Mouse (Mus musculus): ENCODE results near the gene H2-Eb1. TPM values are rescaled to one million over a fixed set of nuclear protein-coding genes. Genes with fewer than 3 reads are reported as not detected.
"Not testable (repeated sequence)": the region's sequence is repeated elsewhere in the genome, so short reads cannot be mapped to it uniquely, and the experiment has no call there.

The H2-Eb1 gene
- total RNA-seq, 2 experiments from 2014 or later: 2.8 to 3.7 TPM

DNA sequence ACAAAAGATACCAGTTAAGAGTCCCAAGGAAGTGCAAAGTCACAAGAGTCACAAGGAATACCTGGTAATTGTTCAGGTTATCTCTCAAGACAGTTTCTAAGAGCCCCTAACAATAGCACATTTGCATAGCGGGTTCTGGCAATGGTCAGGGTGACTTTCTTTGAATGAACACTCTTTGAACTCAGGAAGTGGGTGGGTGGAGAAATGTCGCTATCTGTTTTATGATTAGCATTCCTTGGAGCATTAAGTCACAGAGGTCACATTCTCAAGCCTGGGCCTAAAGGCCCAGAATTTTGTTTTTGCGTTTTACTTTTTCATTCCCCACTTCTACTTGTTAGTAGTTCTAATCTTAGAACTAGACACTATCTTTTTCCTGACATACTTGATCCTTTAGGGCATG is 4.9 kb downstream of the H2-Eb1 start:
- intact Hi-C loops (cut with DNase I; ENCODE audit: low total_unique reads); DNase-seq: not testable (repeated sequence)

DNA sequence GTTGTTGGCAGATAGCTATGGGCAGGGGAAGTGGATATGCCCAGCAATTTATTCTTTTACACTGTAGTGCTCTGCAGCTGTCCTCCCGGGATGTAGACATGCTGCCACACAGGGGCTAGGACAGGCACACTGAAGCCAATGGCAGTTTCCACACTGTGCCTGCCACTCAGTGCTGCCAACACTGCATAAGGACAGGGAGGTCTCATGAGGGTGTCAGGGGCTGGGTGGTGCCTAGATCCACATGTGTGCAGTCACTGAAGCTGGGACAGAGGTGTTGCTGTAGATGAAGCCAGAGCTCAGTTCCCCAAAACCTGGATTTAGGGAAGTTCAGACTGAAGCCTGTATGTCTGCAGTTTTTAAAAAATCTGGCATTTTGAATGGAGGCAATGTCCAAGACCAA is 6.5 kb downstream of the H2-Eb1 start:
- no peak for DNase-seq
- intact Hi-C loops (cut with DNase I; ENCODE audit: low total_unique reads): no loop called here

DNA sequence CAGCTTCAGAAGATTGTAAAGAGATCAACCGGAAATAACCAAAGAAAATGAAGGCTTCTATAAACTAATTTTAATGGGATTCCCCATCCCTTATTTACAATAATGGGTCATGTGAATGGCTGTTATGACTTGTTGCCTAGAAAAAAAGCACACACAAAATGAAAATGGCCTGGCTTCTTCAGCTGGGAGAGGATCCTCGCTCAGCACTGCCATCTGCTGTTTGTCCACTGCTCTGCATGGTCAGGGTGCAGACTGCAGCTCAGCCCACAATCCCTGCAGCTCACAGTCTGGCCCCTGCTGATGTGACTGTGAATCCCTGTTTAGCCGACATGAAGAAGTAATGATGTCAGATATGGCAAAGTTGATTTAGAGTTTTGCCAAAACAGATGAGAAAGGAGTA is 7.7 kb downstream of the H2-Eb1 start:
- peak; percentile 75 for DNase-seq
- intact Hi-C loops (cut with DNase I; ENCODE audit: low total_unique reads): no loop called here

DNA sequence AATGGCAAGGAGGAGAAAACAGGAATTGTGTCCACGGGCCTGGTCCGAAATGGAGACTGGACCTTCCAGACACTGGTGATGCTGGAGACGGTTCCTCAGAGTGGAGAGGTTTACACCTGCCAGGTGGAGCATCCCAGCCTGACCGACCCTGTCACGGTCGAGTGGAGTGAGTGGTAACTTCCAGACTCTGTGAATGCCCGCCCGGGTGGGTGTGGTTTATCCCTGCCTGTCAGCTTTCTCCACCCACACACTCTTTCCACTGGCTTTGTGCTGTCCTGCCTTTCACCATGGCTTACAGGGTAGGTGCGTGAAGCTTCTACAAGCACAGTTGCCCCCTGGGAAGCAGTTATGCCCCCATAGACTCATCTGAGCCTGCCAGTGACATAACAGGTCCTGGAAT is 8.6 kb downstream of the H2-Eb1 start:
- intact Hi-C loops (cut with DNase I; ENCODE audit: low total_unique reads): no loop called here
- DNase-seq: no peak

DNA sequence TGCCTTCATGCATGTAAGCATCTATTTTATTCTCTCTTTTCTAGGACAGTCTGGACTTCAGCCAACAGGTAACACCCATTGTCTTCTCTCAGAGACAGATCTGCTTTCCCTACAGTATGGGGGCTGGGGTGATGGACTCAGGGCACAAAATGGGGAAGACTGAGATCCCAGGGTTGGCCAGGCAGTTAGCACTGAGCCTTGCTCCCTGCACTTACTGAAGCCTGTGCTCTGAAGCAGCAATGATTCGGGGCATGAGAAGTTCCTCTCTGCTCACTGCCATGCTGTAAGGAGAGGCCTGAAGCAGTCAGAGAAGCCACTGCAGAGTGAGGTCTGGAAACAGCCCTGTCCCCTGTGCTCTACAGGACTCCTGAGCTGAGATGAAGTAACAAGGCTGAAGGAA is 9.8 kb downstream of the H2-Eb1 start:
- intact Hi-C loops (cut with DNase I; ENCODE audit: low total_unique reads): loop anchor here (5.0 kb wide), 1 partner anchor 63 kb away; no protein-coding TSS in a partner anchor
- DNase-seq: no peak

- intact Hi-C loops (cut with DNase I; ENCODE audit: low total_unique reads): loop anchor here (5.0 kb wide), 1 partner anchor 64 kb away; no protein-coding TSS in a partner anchor
- DNase-seq: no peak
Observed at GRCm38 (mm10) chr17:34316697-34317096, 11.0 kb downstream of the H2-Eb1 start.

DNA sequence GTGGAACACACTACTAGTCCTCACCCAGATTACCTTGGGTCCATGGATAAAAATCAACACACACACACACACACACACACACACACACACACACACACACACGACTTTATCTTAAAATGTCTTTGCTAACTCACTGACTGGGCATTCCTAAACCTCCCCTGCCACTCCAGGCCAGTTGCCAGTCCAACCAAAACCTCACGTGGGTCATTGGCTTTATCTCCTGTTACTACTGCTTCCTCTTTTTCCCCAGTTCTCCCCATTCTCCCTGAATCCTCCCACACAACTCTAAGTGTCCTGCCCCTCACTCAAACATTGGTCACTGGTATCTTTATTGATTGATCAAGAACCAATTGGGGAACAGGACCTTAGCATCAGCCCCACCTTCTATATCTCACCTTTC is 11.6 kb downstream of the H2-Eb1 start:
- DNase-seq: no peak
- intact Hi-C loops (cut with DNase I; ENCODE audit: low total_unique reads): loop anchor here (5.0 kb wide), 1 partner anchor 65 kb away; no protein-coding TSS in a partner anchor

- intact Hi-C loops (cut with DNase I; ENCODE audit: low total_unique reads): no loop called here
- DNase-seq: no peak
Observed at GRCm38 (mm10) chr17:34325436-34325835, 19.8 kb downstream of the H2-Eb1 start, which contains the start of gene H2-Eb2. Gene H2-Eb2, plus strand, starts transcription at chr17:34325665.

- intact Hi-C loops (cut with DNase I; ENCODE audit: low total_unique reads): no loop called here
Observed at GRCm38 (mm10) chr17:34326373-34326772, 20.7 kb downstream of the H2-Eb1 start.

DNA sequence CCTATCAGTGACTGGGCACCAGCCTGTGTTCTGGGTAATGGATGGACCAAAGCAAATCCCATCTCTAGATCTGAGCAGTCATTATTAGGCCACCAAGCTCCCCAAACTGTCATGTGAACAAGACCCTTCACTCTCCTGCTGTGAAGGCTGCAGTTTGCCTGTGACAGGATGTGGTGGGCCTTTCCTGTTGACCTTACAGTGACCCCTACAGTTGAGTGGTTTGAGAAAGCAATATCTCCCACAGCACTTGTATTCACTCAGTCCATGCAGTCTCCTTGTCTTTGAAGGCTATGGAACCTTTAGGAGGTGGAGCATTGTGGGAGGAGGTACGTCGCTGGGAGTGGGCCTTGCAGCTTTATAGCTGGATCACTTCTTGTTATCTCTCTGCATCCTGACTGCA is 24.1 kb downstream of the H2-Eb1 start:
- intact Hi-C loops (cut with DNase I; ENCODE audit: low total_unique reads): no loop called here
- no peak for DNase-seq

More at GRCm38 (mm10) chr17:34326373-34326772, 20.7 kb downstream of the H2-Eb1 start:
- no peak for DNase-seq

DNA sequence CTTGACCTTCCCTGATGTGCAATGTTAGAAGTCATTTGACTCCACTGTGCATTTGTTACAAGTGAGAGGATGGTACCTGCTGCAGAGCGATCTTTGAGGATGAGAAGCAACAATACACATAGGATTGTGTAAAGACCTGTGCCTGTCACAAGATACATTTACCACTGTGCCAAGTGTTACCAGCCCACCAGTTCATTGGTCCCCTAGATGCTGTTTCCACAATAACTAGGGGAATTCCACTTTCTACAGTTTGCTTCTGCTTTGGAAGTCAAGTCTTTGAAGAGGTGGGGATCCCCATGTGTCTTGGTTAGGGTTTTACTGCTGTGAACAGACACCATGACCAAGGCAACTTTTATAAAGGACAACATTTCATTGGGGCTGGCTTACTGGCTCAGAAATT is 25.5 kb downstream of the H2-Eb1 start:
- no peak for DNase-seq
- intact Hi-C loops (cut with DNase I; ENCODE audit: low total_unique reads): no loop called here

DNA sequence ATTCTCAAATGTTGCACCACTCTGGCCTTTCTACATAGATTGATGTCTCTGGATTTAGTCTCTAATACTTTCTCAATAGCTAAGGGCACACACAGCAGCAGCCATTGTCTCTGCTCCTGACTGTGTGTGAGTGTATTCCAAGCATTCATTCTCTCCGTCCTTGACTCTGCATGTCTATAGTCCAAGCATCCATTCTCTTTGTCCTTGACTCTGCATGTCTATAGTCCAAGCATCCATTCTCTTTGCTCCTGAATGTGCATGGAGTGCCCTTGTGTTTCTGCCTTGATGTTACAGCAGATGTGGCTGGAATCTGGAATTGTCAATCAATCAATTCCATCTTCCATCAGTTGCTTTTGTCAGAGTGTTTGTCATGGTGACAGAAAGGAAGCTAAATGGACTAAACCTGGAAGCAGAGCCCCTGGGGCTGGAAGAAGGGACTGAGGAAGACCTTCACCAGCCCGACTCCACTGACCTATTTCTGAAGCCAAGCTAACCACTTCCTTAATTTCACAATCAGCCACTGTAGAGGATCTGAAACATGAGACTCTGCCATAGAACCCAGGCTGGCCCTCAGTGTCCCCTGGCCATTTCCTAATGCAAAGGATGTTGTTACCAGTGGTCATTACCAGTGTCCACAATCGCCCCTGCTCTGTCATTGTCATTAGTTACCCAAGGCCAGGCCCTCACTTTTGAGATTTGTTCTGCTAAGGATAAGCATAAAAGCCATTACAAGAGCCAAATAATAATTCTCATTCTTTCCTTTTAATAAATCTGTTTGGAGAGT is 35.1 kb downstream of the H2-Eb1 start:
- no peak for DNase-seq
- intact Hi-C loops (cut with DNase I; ENCODE audit: low total_unique reads): no loop called here

GRCm38 (mm10) chr17:34344882-34345281 is 39.2 kb downstream of the H2-Eb1 start:
- intact Hi-C loops (cut with DNase I; ENCODE audit: low total_unique reads): no loop called here
- no peak for DNase-seq

- intact Hi-C loops (cut with DNase I; ENCODE audit: low total_unique reads): no loop called here
- no peak for DNase-seq
Observed at GRCm38 (mm10) chr17:34345486-34345885, 39.8 kb downstream of the H2-Eb1 start.

DNA sequence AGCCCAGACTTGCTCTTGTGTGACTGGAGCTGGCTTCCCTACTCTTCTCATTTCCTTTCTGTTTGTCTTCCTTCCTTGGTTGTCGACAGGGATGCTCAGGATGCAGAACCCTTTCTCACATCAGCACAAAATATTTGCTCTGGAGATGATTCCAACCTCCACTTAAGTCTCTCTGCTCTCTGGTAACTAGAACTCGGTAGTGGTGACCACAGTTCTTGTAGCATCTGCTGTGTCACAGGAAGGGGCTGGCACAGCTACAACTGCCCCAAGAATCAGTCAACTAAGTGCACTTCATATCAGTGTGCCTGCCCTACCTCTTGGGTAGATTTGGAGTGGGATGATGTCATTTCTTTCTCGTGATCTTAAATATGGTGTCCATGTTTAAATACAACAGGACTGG is 40.4 kb downstream of the H2-Eb1 start:
- DNase-seq: no peak
- intact Hi-C loops (cut with DNase I; ENCODE audit: low total_unique reads): no loop called here

GRCm38 (mm10) chr17:34347606-34348308 is 42.1 kb downstream of the H2-Eb1 start:
- intact Hi-C loops (cut with DNase I; ENCODE audit: low total_unique reads): no loop called here
- DNase-seq: no peak

DNA sequence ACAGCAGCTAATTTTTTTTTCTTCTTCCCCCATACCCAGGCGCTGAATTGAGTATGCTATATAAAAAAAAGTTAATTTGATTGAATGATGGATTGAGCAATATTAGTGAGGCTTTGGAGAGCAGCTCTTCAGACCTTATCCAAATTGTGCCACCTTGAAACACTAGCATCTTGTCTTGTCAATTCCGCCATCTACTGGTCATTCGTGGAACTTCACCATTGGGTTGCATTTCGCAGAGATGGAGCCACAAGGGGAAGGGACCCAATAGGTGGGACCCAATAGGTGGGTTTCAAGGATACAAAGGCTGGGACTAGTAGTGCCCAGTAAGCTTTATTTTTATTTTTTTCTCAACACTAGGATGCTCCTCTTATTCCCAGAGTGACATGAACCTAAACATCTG is 43.8 kb downstream of the H2-Eb1 start:
- intact Hi-C loops (cut with DNase I; ENCODE audit: low total_unique reads): loop anchor here (1.0 kb wide), 1 partner anchor 100 kb away; no protein-coding TSS in a partner anchor
- DNase-seq: peak; percentile 57

GRCm38 (mm10) chr17:34354539-34354938 is 48.9 kb downstream of the H2-Eb1 start, which contains the start of gene Btnl2:
Gene Btnl2, plus strand, starts transcription at chr17:34354822.
- no peak for DNase-seq
- intact Hi-C loops (cut with DNase I; ENCODE audit: low total_unique reads): no loop called here

GRCm38 (mm10) chr17:34354940-34355339 is 49.3 kb downstream of the H2-Eb1 start:
- intact Hi-C loops (cut with DNase I; ENCODE audit: low total_unique reads): no loop called here
- no peak for DNase-seq

DNA sequence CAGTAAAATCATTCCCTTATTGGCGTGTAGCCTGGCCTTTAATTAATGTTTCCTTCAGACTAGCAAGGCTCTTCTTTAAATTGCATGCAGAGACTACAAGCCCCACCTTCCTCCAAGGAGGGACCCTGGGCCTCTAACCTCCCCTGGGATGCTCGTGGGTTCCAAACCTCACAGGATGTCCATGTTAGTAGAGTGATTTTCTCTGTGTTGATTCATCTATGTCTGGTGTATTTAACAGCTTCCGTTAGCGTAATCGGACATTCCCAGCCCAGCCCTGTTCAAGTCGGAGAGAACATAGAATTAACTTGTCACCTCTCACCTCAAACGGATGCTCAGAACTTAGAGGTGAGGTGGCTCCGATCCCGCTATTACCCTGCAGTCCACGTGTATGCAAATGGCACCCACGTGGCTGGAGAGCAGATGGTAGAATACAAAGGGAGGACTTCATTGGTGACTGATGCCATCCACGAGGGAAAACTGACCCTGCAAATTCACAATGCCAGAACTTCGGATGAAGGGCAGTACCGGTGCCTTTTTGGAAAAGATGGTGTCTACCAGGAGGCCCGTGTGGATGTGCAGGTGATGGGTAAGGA is 57.4 kb downstream of the H2-Eb1 start:
- no peak for DNase-seq
- intact Hi-C loops (cut with DNase I; ENCODE audit: low total_unique reads): no loop called here
